Mouse (Mus musculus) right cerebral cortex, adult 18-20 months (tissue): ENCODE results near the gene Ywhab.

Experiments used
- DNase-seq: peaks from one replicate; pipeline ENCODE4 v3.0.0; 2022; ENCODE audit warnings: mixed read lengths

Ywhab gene

GRCm38 (mm10) chr2:163994654-163994976, at the start of gene Ywhab:
Gene Ywhab (plus strand): TSS chr2:163994960.
- no peak for DNase-seq

DNA sequence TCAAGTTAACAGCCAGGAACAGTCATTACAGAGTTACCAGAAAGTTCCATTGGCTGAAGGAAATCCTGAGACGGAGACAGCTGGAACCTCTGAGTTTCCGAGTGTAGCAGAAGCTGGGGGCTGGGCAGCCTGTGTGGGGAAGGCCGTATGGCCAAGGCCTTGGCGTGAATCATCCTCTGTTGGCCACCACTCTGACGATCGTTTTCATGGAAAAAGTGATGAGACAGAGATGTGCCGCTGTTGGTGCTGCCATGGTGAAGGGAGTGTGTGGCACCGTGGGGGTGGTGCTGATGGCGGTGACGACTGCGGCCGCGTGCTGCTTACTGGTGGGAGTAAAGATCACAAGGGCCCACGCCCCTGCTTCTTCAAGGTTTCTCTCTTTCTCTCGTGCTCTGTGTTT, 48.5 kb upstream of the Ywhab start:
- DNase-seq, result peak; percentile 39

- DNase-seq, result no peak
Observed at GRCm38 (mm10) chr2:163947976-163948375, 46.8 kb upstream of the Ywhab start.

DNA sequence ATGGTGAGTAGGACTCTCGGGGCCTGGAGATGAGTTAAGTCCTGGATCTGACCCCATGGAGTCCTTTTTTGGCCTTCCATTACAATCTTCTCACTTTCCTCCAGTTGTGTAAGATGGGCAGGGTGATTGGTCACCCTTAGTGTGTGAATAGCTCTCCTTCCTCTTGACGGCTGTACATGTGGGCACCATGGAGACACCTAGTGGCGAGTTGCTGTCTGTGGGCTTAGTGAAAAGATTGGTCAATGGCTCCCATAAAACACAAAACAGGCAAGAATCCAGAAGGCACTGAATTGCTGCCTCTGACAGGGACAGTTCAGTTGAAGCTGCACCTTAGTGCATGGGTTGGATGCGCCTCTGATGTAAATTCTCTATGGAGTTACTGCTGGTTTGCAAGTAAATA, 43.0 kb upstream of the Ywhab start:
- DNase-seq, result peak; percentile 71

DNA sequence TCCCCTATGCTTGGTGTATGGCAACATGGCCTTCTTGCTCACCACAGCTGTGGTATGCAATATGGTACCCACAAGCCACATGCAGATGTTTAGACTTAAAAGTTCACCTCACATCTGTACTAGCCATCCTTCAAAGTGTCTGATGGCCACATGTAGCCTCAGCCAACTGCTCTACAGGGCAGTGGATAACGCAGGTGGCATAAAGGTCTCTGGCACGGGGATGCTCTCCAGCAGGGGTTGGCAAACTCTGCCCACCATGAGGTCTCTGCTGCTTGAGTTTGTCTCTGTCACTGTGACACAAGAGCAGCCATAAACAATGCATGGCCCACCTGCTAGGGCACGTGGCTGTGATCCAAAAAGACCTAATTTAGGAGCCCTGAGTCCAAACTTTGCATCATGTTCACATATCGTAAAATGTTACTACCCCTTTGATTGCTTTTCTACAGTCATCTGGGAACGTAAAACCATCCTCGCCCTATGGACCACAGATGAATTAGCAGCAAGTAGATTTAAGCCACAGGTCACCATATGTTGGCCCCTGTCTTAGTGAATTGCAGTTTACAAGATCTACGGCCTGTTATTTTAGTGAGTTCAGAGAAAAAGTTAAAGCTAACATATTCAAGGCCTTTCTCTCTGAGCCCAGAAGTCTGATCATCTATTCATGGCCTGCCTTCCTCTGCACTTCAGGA, 41.0 kb upstream of the Ywhab start:
- DNase-seq, result no peak

DNA sequence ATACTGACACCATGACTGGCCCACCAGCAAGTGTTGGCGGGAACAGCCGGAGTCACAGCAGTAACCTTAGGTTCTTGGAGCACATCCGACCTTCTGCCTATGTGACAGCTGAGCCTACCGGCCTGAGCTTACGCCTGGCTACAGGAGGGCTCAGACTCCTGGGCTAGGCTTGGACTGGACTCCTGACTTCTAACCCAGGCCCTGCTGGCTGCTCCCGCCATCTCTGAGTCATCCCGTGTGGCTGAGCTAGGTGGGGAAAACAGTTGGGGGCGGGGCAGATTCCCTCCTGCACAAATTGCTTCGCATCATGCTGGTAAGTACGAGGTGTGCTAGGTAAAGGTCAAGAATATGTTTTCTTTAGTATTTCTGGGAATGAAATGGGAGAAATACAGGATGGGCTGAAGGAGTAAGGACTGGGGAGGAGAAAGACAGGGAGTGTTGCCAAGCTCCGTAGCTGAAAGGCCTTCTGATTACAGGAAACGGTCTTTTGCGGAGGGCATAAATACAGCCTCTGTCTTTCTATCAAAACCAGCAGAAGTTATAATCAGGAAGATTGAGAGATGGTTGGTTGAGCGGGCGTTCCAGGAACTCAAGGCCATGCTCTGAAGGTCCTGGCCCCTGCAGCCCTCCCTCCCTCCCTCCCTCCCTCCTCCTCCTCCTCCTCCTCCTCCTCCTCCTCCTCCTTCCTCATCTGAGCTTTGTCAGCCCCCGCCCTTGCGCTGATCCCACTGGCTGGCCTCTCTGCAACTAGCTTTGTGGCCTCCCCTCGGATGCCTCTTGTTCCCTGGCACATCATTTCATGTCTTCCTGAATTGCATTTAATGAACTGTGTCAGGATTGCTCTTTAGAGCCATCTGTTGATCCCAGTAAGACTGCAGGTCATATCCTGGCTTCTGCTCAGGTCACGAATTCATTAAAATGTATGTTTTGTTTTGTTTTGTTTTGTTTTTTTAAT, 29.9 kb upstream of the Ywhab start:
- no peak for DNase-seq

DNA sequence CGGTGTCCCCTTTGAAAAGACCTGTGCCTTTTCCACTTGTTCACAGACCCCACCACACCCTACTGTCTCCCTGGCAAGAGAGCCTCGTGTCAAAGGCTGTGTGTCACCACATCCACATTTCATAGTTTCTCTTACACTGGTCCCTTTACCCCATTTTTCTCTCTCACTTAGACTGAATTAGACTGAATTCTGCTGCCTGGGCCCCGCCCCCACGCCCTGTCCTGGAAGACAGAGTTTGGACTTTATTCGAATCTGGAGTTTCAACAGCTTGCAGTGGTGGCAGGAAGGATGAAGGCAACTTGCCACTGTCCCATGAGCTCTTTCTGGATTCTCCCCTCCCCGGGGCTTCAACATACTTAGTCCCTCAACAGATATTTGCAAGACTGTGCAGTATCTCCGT, 29.1 kb upstream of the Ywhab start:
- DNase-seq, result no peak

- DNase-seq, result peak; percentile 63
Observed at GRCm38 (mm10) chr2:163968581-163968980, 26.2 kb upstream of the Ywhab start.

DNA sequence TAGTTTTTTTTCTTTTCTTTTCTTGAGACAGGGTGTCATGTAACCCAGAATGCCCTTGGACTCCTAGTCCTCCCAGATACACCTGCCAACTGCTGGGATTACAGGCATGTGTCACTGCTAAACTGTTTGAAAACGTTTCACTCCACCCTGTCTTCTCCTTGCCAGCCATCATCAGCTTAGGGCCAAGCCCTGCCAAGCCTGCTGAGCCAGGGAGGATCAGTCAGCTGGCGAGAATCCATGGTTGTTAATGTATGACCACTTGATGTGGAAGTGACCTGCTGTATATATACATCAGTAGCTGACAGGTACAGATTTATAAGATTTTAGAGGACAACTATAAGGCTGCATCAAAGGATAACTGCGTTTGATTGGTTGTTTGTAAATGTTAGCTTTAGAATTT, 24.4 kb upstream of the Ywhab start:
- DNase-seq, result no peak

DNA sequence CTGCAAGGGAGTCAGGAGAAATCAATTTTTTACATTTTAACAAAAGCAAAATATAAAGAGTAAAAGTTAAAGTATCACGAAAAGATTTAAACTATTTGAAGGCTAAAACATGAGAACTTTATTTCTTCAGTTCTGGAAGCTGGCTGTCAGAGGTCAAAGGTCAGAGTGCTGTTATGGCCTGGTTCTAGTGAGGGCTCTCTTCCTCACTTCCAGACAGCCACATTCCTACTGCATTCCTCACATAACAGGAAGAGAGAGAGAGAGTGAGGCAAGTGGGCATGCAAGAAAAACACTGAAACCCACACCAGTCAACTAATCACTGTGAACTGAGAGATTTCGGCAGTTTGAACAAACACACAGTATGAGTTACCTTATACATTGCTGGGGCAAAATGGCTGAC, 20.7 kb upstream of the Ywhab start:
- no peak for DNase-seq

- no peak for DNase-seq
Observed at GRCm38 (mm10) chr2:163976448-163976847, 18.3 kb upstream of the Ywhab start.

DNA sequence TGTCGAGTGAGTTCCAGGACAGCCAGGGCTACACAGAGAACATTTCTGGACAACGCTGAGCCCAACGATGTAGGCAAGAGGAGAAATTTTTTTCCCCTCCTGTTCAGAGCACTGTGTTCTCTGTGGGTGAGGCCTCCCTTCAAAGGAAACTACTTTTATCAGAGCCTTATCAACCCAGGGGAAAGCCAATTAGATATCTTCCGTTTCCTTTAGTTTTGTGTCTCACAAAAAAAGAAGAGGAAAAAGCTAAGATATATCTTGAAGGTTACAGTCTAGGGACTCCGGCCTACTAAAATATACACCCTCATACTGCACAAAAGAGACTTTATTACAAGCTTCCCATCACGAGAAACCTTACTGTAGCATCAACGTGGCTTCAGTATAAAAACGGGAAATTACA, 7.5 kb upstream of the Ywhab start:
- DNase-seq, result no peak

DNA sequence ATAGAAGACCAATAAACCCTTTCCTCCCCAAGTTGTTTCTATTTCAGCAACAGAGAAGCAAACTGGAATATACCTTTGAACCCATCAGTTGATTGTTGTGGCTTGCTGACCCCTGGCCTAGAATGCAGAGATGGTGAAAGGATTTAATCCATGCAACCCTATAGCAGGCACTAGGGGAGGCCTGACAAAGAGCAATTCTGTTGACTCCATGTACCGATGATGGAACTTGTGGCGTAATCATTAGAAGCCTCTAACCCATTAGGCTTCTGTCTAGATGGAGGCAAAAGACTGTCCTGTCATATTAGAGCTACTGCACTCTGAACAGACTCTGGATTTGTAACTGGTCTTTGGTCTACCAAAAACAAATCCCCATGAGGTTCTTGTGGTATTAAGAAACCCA, 1.9 kb upstream of the Ywhab start:
- DNase-seq, result no peak

DNA sequence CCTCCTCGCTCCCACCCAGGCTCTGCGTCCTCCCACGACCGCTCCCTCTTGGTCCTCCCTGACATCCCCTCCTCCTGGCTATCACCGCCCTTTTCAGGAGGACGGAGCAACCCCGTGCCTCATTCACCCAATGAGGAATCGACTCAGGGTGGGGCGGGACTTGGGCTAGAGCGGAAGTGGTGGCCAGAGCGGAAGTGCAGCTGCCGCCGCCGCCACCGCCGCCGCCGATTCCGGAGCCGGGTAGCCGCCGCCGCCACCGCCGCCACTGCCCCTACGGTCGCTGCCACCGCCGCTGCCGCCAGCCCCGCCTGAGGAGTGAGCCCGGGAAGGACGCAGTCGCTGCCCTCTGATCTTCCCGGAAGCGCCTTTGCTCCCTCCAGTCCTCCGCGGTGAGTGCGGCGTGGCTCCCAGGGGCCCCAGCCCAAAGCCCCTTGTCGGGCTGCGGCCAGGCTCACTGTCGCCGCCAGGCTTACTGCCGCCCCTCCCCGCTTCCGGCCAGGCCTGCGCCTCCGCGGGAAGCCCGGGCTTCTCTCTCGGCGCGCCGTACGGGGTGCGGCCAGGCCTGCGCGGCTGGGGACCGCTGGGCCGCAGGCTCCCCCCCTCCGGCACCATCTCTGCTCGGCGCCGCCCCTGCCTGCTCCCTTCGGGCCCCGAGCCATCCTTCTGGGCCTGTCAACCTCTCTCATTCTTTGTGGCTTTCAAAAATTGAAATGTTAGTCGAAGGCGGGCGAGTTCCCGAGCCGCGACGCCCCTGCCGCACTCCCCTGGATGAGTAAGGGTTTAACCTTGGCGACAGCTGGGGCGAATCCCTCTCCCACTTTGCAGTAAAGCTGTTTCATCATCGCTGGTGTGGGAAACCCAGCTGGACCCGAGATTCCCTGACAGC, 460 bp downstream of the Ywhab start:
- DNase-seq, result peak; percentile 97

DNA sequence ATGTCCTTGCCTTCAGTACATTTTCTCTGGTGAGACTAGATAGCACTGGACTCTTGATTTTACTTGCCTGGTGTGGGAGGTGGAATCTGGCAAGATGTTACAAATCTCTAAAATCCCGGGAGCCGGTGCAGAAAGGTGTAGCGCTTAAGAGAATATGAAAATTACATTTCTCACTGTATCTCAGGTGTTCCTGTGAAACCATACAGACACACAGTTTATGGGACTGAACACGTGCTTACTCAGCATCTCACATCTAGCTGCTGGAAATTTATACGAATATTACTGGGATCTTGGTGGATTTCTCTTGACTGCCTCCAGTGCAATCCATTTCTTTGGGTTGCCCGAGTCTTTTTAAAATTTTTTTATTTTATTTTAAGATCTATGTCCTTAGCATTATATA, 1.5 kb downstream of the Ywhab start:
- no peak for DNase-seq

GRCm38 (mm10) chr2:163996899-163997298, 2.1 kb downstream of the Ywhab start:
- no peak for DNase-seq

GRCm38 (mm10) chr2:163998981-163999380, 4.2 kb downstream of the Ywhab start:
- no peak for DNase-seq

- DNase-seq, result peak; percentile 79
Observed at GRCm38 (mm10) chr2:164002637-164003036, 7.9 kb downstream of the Ywhab start.

DNA sequence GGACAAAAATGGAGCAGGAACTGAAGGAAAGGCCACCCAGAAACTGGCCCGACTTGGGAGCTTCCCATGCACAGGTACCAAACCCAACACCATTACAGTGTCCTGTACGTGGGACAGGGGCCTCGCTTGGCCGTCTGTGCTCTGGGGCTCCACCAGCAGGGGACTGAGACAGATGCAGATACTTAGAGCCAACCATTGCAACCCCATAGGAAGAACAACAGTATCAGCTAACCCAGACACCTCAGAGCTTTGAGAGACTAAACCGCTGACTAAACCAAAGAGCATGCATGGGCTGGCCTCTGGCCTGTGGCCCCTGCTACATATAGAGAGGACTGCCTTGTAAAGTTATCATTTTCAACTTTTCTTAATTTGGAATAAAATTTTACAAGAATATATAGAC, 9.7 kb downstream of the Ywhab start:
- DNase-seq, result no peak

DNA sequence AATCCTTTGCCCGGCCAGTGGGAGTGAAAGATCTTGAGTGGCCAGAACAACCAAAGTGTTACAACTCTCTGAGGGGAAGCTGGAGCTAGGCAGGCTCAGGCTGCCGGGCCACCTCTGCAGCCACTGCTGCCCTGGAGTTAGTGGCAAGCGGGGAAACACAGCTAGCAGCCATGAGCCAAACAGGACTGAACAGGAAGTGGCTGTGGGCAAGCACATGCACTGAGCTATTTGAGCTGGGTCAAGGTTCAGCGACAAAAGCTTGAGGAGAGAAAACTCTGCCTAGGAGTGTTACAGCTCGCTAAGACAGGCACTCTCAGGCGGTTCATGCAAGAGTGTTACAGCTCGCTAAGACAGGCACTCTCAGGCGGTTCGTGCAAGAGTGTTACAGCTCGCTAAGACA, 12.2 kb downstream of the Ywhab start:
- no peak for DNase-seq

DNA sequence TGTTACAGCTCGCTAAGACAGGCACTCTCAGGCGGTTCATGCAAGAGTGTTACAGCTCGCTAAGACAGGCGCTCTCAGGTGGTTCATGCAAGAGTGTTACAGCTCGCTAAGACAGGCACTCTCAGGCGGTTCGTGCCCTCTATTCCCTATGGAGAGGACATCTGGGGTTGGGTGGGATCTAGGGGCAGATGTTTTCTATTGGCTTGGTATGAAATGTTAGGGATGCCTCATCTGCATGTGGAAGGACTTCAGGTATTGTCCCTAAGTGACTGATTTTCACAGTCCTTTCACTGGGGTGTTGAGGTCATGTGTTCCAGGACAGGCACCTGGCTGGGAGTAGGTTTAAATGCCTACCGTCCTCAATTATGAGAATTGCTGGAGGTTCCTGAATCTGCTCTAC, 12.8 kb downstream of the Ywhab start:
- DNase-seq, result no peak

DNA sequence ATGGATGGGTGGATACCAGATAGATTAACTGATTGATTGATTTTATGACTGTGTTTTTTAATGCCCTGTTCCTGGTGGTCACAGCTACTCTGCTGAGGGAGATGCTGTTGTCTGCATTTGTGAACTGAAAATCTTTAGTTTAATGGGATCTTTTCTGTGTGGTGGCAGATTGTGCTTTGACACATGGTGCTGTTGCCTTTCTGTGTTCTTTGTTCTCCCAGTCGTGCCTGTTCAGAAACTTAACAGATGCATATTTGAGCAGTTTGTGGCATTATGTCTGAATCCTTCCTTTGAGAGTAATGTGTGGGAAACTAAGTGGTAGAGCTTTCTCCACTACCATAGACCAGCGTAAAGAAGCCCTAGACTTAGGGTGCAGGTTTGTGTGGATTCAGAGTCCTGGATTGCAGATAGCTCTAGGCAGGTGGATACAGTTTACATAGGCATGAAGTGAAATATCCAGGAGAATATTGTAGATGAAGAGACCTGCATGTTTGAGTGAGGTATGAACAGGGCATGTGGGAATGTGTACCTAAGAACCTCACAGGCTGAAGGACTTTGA, 13.3 kb downstream of the Ywhab start:
- no peak for DNase-seq

DNA sequence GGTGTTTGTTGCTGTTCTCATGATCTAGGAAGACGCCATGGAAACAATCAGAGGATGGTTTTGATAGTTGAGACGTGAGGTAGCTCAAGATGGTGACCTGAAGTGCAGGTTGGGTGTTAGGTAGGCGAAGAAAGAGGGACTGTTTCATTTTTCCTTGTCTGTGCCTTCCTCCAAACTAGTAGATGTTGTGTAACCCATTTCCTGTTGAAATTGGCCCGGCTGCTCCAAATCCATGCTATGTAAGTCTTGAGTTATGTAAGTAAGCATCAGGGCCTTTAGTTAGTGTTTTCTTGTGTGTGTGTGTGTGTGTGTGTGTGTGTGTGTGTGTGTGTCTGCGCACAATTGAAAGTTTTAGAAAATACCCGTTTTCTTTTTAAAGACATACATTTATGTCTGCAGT, 14.5 kb downstream of the Ywhab start:
- no peak for DNase-seq
